Mouse (Mus musculus): ENCODE data around the gene Palm2.

Gene Palm2

GRCm38 (mm10) chr4:57738856-57739552 is 305.0 kb downstream of the Palm2 start:
- in situ Hi-C loops (cut with MboI; ENCODE audit: low sequenced_read_pairs), result no loop called here

GRCm38 (mm10) chr4:57743325-57743929 is 309.4 kb downstream of the Palm2 start:
- in situ Hi-C loops (cut with MboI; ENCODE audit: low sequenced_read_pairs), result no loop called here

DNA sequence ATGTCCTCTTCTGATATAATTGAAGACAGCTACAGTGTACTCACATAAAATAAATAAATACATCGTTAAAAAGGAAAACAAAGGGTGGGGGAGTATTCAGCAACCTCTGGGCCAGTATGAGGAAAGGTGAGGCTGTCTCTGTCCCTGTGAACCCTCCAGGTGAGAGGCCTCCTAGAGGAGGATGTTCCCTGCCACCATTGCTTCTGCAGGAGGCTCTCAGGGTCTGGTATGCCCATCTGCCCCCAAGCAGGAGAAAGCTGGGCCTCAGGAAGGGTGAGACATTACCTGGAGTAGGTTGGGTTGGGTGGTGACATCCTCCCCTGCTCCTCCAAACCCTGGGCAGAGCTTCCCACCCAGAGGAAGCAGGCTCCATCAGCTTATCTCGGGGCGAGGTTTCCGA is 316.6 kb downstream of the Palm2 start:
- in situ Hi-C loops (cut with MboI; ENCODE audit: low sequenced_read_pairs), result no loop called here

- in situ Hi-C loops (cut with MboI; ENCODE audit: low sequenced_read_pairs), result no loop called here
These were observed 317.0 kb downstream of the Palm2 start for GRCm38 (mm10) chr4:57751054-57751453.

DNA sequence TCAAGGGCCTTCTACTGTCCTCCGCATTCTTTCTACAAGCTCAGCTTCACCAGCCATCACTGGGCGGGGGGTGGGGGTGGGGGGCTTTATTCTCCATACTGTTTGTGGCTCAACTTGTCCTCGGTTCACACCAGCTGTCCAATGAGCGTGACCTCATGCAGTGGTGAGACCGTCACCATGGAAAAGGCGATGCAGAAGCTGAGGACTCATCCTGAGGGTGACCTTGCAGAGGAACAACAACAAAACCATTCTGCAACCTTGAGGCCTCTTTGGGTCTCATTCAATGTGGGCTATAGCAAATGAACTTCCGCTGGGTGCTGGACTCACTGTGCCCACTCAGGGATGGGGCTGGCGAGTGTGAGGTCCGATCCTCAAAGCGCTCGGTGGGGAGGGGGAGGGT is 317.5 kb downstream of the Palm2 start:
- in situ Hi-C loops (cut with MboI; ENCODE audit: low sequenced_read_pairs), result no loop called here

- in situ Hi-C loops (cut with MboI; ENCODE audit: low sequenced_read_pairs), result no loop called here
These were observed 321.0 kb downstream of the Palm2 start for GRCm38 (mm10) chr4:57755085-57755484.

DNA sequence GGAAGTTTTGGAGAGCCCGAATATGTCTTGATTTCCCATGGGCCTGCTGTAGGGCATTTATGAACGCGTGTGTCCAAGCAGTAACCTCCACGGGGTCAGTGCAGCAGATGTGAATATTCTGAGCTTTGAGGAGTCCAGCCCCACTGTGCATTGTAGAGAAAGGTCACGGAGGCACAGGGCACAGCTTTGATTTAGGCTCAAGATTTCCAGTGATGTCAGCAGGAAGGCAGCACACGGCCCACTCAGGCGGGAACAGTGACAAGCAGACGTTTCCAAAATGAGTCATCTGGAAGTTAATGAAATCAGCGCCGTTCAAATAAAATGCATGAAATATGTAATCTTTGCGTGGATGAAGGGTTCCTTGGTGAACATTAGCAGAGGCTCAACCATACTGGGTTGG is 323.9 kb downstream of the Palm2 start:
- in situ Hi-C loops (cut with MboI; ENCODE audit: low sequenced_read_pairs), result no loop called here

Measured in CH12F3 (cell line).